Mouse (Mus musculus) frontal cortex, postnatal 14 days (tissue): ENCODE measurements around the gene Hoxc8.

Experiments
- DNase-seq, 2 experiments: peaks; one replicate each; pipeline ENCODE4 v3.0.0; 2022; ENCODE audit warnings: low spot score in 2 of 2

The Hoxc8 gene

GRCm38 (mm10) chr15:103032646-103033575 is 42.5 kb downstream of the Hoxc8 start:
- DNase-seq, result no peak

GRCm38 (mm10) chr15:103034043-103034806 is 43.8 kb downstream of the Hoxc8 start:
- DNase-seq, result no peak

GRCm38 (mm10) chr15:103034807-103035547 is 44.6 kb downstream of the Hoxc8 start:
- no peak for DNase-seq

- DNase-seq, result no peak
Measured at GRCm38 (mm10) chr15:103035548-103035881, 45.1 kb downstream of the Hoxc8 start.

GRCm38 (mm10) chr15:103037579-103037978 is 47.2 kb downstream of the Hoxc8 start:
- DNase-seq, result no peak

- no peak for DNase-seq
Measured at GRCm38 (mm10) chr15:103038701-103039480, 48.5 kb downstream of the Hoxc8 start.

GRCm38 (mm10) chr15:103039609-103040008 is 49.2 kb downstream of the Hoxc8 start:
- DNase-seq, result no peak

- DNase-seq, result no peak
Measured at GRCm38 (mm10) chr15:103040601-103041000, 50.2 kb downstream of the Hoxc8 start.

- DNase-seq, result no peak
Measured at GRCm38 (mm10) chr15:103041613-103042012, 51.2 kb downstream of the Hoxc8 start.

- DNase-seq, result no peak
Measured at GRCm38 (mm10) chr15:103042209-103042608, 51.8 kb downstream of the Hoxc8 start.
